Mouse (Mus musculus) c-Kit-positive CD71-negative TER-119-negative erythroid progenitor cells, embryonic 14.5 days (primary cell): ENCODE results near the gene Gm884.

Source experiments
- DNase-seq: peaks from one replicate; pipeline ENCODE4 v3.0.0-alpha.2; 2013; ENCODE audit warnings: low read depth

The Gm884 gene

GRCm38 (mm10) chr11:103621040-103621439 lies at the start of gene Gm884:
TSS of gene Gm884 (minus strand) at chr11:103621140.
- DNase-seq = no peak

GRCm38 (mm10) chr11:103666907-103667426 lies 46.0 kb upstream of the Gm884 start:
- DNase-seq = no peak

- no peak for DNase-seq
Observed at GRCm38 (mm10) chr11:103666181-103666906, 45.4 kb upstream of the Gm884 start.

- no peak for DNase-seq
Observed at GRCm38 (mm10) chr11:103665695-103666094, 44.8 kb upstream of the Gm884 start.

GRCm38 (mm10) chr11:103663119-103663518 lies 42.2 kb upstream of the Gm884 start:
- no peak for DNase-seq

- no peak for DNase-seq
Observed at GRCm38 (mm10) chr11:103662546-103662945, 41.6 kb upstream of the Gm884 start.

- no peak for DNase-seq
Observed at GRCm38 (mm10) chr11:103661863-103662262, 40.9 kb upstream of the Gm884 start.

- DNase-seq = no peak
Observed at GRCm38 (mm10) chr11:103658189-103658588, 37.2 kb upstream of the Gm884 start.

- DNase-seq = no peak
Observed at GRCm38 (mm10) chr11:103656520-103656919, 35.6 kb upstream of the Gm884 start.

- DNase-seq = no peak
Observed at GRCm38 (mm10) chr11:103653359-103653965, 32.5 kb upstream of the Gm884 start.

- DNase-seq = no peak
Observed at GRCm38 (mm10) chr11:103651426-103651825, 30.5 kb upstream of the Gm884 start.

- DNase-seq = no peak
Observed at GRCm38 (mm10) chr11:103649983-103650493, 29.1 kb upstream of the Gm884 start.

GRCm38 (mm10) chr11:103649301-103649982 lies 28.5 kb upstream of the Gm884 start, which contains the start of gene Rprml:
TSS of gene Rprml (plus strand) at chr11:103649570.
- DNase-seq = no peak

GRCm38 (mm10) chr11:103648656-103649055 lies 27.7 kb upstream of the Gm884 start:
- DNase-seq = no peak

- no peak for DNase-seq
Observed at GRCm38 (mm10) chr11:103647921-103648620, 27.1 kb upstream of the Gm884 start.

GRCm38 (mm10) chr11:103646301-103646700 lies 25.4 kb upstream of the Gm884 start:
- no peak for DNase-seq

GRCm38 (mm10) chr11:103645731-103646130 lies 24.8 kb upstream of the Gm884 start:
- DNase-seq = no peak

GRCm38 (mm10) chr11:103643211-103643610 lies 22.3 kb upstream of the Gm884 start:
- DNase-seq = no peak

- peak; percentile 41 for DNase-seq
Observed at GRCm38 (mm10) chr11:103639407-103639946, 18.5 kb upstream of the Gm884 start.

- DNase-seq = no peak
Observed at GRCm38 (mm10) chr11:103638790-103639189, 17.9 kb upstream of the Gm884 start, which contains the start of gene Lyzl6. TSS of gene Lyzl6 (minus strand) at chr11:103638890.

- no peak for DNase-seq
Observed at GRCm38 (mm10) chr11:103636261-103636660, 15.3 kb upstream of the Gm884 start.

GRCm38 (mm10) chr11:103635481-103635880 lies 14.5 kb upstream of the Gm884 start:
- no peak for DNase-seq
